9 mouse cellular contexts compared by ENCODE assay signal in the genomic region with DNA sequence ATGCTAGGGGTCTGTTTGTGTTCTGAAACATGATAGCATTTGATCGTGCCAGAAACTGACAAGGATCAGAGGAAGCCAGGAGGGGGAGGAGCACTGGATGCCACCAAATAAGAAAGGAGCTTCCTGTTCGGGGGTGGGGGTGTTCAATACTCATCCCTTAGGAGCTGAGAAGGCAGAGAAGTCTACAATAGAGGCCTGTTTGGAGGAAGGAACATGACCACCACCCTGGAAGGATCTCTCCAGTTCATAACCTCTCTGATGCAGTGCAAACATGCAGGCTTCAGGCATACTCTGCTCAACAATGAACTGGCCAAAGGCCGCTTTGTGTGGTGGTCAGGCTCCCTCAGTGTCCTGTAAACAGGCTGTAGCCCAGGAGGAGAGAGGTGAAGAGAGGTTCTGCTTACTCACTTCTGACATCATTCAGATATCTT.
DNase-seq lines count a peak whose midpoint lies in the region; ATAC-seq and TF ChIP-seq lines count a peak whose summit lies in the region.
"Had no signal": no experiment of that assay in that cellular context is flagged by ENCODE, and none has a peak within 500 bp of the region (broad histone marks: within the 10 kb centered on the region; RNA-seq: fewer than 3 reads in every experiment).

No protein-coding gene starts in this region.

- peak overlapping the region; percentile 54 for H3K27ac ChIP-seq in hindbrain, embryonic 10.5 days
- H3K27ac ChIP-seq in hindbrain, embryonic 14.5 days: no peak overlapping the region
- H3K27ac ChIP-seq in hindbrain, embryonic 11.5 days (ENCODE audit: low read depth, low read length): no peak overlapping the region
- H3K27ac ChIP-seq in thymus, adult 2 months (ENCODE audit: control insufficient read depth, insufficient read depth, low read length): no peak overlapping the region

- H3K4me1 ChIP-seq in hindbrain, embryonic 10.5 days (replicated peaks): peaks cover 12% of the 10 kb centered on the region
- H3K4me1 ChIP-seq in hindbrain, embryonic 14.5 days (replicated peaks; ENCODE audit: control insufficient read depth, insufficient read depth, low read length): 0 out of 2 replicates have a peak, but pooled peaks cover 14% of the 10 kb centered on the region
- H3K4me1 ChIP-seq in hindbrain, embryonic 11.5 days (replicated peaks; ENCODE audit: control insufficient read depth, insufficient read depth, low read length): no peaks in the 10 kb centered on the region
- no peaks in the 10 kb centered on the region for H3K4me1 ChIP-seq in thymus, adult 2 months (replicated peaks; ENCODE audit: control insufficient read depth, insufficient read depth, low read length)

- peak; percentile 33 for DNase-seq in hindbrain, embryonic 10.5 days (ENCODE audit: low spot score)
- no peak for DNase-seq in hindbrain, embryonic 14.5 days (ENCODE audit: low spot score)
- peak; percentile 57 for DNase-seq in embryo, embryonic 10.5 days (ENCODE audit: low spot score)
- DNase-seq in hindbrain, embryonic 11.5 days (ENCODE audit: low spot score): peak; percentile 20
- DNase-seq in lung, postnatal 10 days: peak; percentile 25
- DNase-seq in left cerebral cortex, postnatal 36 days (ENCODE audit: low spot score in 2 of 2): no peak
- no peak for DNase-seq in thymus, adult 2 months
- no peak for DNase-seq in spleen, adult 12 weeks (ENCODE audit: low spot score)

- no peak overlapping the region for H3K9ac ChIP-seq in hindbrain, embryonic 14.5 days
- H3K9ac ChIP-seq in hindbrain, embryonic 11.5 days (ENCODE audit: low read depth, low read length): no peak overlapping the region

- whole genome bisulfite sequencing in hindbrain, embryonic 10.5 days: 31% methylated on average over 3 of the region's 3 CpGs
- 28% methylated on average over 3 of the region's 3 CpGs for WGBS in hindbrain, embryonic 14.5 days
- WGBS in hindbrain, embryonic 11.5 days: 33% methylated on average over 3 of the region's 3 CpGs
- 39% methylated on average over 3 of the region's 3 CpGs for WGBS in thymus, adult 2 months

- intact Hi-C loops in left cerebral cortex, postnatal 36 days (cut with DNase I): no loop called here

- TF ChIP-seq CTCF in thymus, adult 2 months (IDR thresholded peaks at IDR 0.05; ENCODE audit: borderline replicate concordance, control insufficient read depth, extremely low read depth, insufficient read depth, low read length, poor library complexity): no peak

- H3K9me3 ChIP-seq in hindbrain, embryonic 10.5 days: no peaks in the 10 kb centered on the region
- H3K9me3 ChIP-seq in hindbrain, embryonic 14.5 days (ENCODE audit: control insufficient read depth, low read length): no peaks in the 10 kb centered on the region
- H3K9me3 ChIP-seq in hindbrain, embryonic 11.5 days (ENCODE audit: control insufficient read depth, low read length): no peaks in the 10 kb centered on the region

- TF ChIP-seq POLR2A in thymus, adult 2 months (IDR thresholded peaks at IDR 0.05; ENCODE audit: control insufficient read depth, extremely low read depth, insufficient read depth, low read length, poor library complexity): no peak

- peak overlapping the region; percentile 28; the same call in 1 of the 2 replicates for H3K4me3 ChIP-seq in hindbrain, embryonic 10.5 days
- H3K4me3 ChIP-seq in hindbrain, embryonic 14.5 days (replicated peaks; ENCODE audit: low read length): no peak overlapping the region
- H3K4me3 ChIP-seq in hindbrain, embryonic 11.5 days (ENCODE audit: low read depth, low read length): no peak overlapping the region
- no peak overlapping the region for H3K4me3 ChIP-seq in thymus, adult 2 months (ENCODE audit: control insufficient read depth, insufficient read depth, low read length)
- H3K4me3 ChIP-seq: myocyte had no signal

- no peaks in the 10 kb centered on the region for H3K27me3 ChIP-seq in hindbrain, embryonic 10.5 days (ENCODE audit: insufficient read depth, poor library complexity, severe bottlenecking)
- H3K27me3 ChIP-seq in hindbrain, embryonic 14.5 days (ENCODE audit: control insufficient read depth, insufficient read depth, low read length): no peaks in the 10 kb centered on the region
- no peaks in the 10 kb centered on the region for H3K27me3 ChIP-seq in hindbrain, embryonic 11.5 days (ENCODE audit: control insufficient read depth, insufficient read depth, low read length)
- no peaks in the 10 kb centered on the region for H3K27me3 ChIP-seq in thymus, adult 2 months (ENCODE audit: control insufficient read depth, insufficient read depth, low read length)

- no peak for ATAC-seq in hindbrain, embryonic 14.5 days (ENCODE audit: low FRiP score)
- no peak for ATAC-seq in hindbrain, embryonic 11.5 days (ENCODE audit: low FRiP score)

- H3K36me3 ChIP-seq in hindbrain, embryonic 10.5 days: no peaks in the 10 kb centered on the region
- no peaks in the 10 kb centered on the region for H3K36me3 ChIP-seq in hindbrain, embryonic 14.5 days (replicated peaks; ENCODE audit: control insufficient read depth, insufficient read depth)
- no peaks in the 10 kb centered on the region for H3K36me3 ChIP-seq in hindbrain, embryonic 11.5 days (ENCODE audit: control insufficient read depth, insufficient read depth, low read length)
- H3K36me3 ChIP-seq in thymus, adult 2 months (ENCODE audit: control insufficient read depth, insufficient read depth, low read length): no peaks in the 10 kb centered on the region

- H3K4me2 ChIP-seq in hindbrain, embryonic 14.5 days (replicated peaks): no peak overlapping the region
- H3K4me2 ChIP-seq in hindbrain, embryonic 11.5 days (replicated peaks; ENCODE audit: low read depth, low read length): no peak overlapping the region

Comparison
In these comparisons a context has a peak if more than half of its experiments do, and no peak if none do; other contexts are left out.
1. DNase-seq: peak in hindbrain, embryonic 10.5 days (single experiment), embryo, embryonic 10.5 days (single experiment), hindbrain, embryonic 11.5 days (single experiment) and lung, postnatal 10 days (single experiment); none in hindbrain, embryonic 14.5 days (single experiment), left cerebral cortex, postnatal 36 days (0 of 2), thymus, adult 2 months (single experiment) and spleen, adult 12 weeks (single experiment).